In the genomic region with DNA sequence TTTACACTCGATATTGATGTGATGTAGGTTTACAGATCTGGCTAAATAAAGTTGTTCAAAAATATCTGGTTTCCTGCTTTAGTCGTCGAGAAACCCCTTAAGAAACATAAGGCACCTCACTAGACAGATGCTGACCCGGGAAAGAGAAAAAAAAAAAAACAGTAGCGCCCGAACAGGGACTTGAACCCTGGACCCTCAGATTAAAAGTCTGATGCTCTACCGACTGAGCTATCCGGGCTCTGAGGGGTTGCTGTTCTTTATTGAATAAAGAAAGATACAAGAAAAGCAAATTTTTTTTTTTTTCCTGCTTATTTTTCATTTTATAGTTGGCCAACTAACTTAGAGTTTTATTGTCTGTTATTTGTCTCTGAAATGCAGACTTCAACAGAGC, we compare ENCODE assay signal across 8 mouse cellular contexts. TPM values are rescaled to one million over a fixed set of nuclear protein-coding genes. Genes with fewer than 3 reads are reported as not detected.
A peak's percentile ranks its signal among the peaks of the same experiment; 100 is the strongest.
DNase-seq lines count a peak whose midpoint lies in the region; ATAC-seq and TF ChIP-seq lines count a peak whose summit lies in the region.

No protein-coding gene starts in this region.

- no peak overlapping the region for H3K27ac ChIP-seq in forebrain, embryonic 14.5 days (ENCODE audit: low read depth, low read length)
- no peak overlapping the region for H3K27ac ChIP-seq in intestine, postnatal 0 days (ENCODE audit: low read depth, low read length)
- H3K27ac ChIP-seq in stomach, postnatal 0 days (replicated peaks), result no peak overlapping the region

- peak overlapping the region; percentile 53 for H3K4me3 ChIP-seq in forebrain, embryonic 14.5 days (ENCODE audit: low read depth, low read length)
- H3K4me3 ChIP-seq in intestine, postnatal 0 days (ENCODE audit: low read depth, low read length), result peak overlapping the region; percentile 63
- peak overlapping the region; percentile 46 for H3K4me3 ChIP-seq in stomach, postnatal 0 days (ENCODE audit: low read depth, low read length)

- peak; percentile 54 for ATAC-seq in forebrain, embryonic 14.5 days
- peak; percentile 40; the same call in 1 of the 2 replicates for ATAC-seq in intestine, postnatal 0 days
- no peak for ATAC-seq in stomach, postnatal 0 days (ENCODE audit: low FRiP score, low TSS enrichment)

- peak overlapping the region; percentile 61 for H3K9ac ChIP-seq in forebrain, embryonic 14.5 days (ENCODE audit: low read length)
- peak overlapping the region; percentile 46; the same call in 1 of the 2 replicates for H3K9ac ChIP-seq in intestine, postnatal 0 days (ENCODE audit: low read depth, low read length)
- H3K9ac ChIP-seq in stomach, postnatal 0 days (ENCODE audit: low read length), result peak overlapping the region; percentile 53

- no peaks in the 10 kb centered on the region for H3K36me3 ChIP-seq in forebrain, embryonic 14.5 days (ENCODE audit: control insufficient read depth, insufficient read depth, low read length)
- H3K36me3 ChIP-seq in intestine, postnatal 0 days (ENCODE audit: control insufficient read depth, insufficient read depth), result no peaks in the 10 kb centered on the region
- H3K36me3 ChIP-seq in stomach, postnatal 0 days (ENCODE audit: control insufficient read depth, insufficient read depth, low read length), result no peaks in the 10 kb centered on the region

- peak overlapping the region; percentile 89 for H3K4me2 ChIP-seq in forebrain, embryonic 14.5 days (ENCODE audit: low read length)
- peak overlapping the region; percentile 85 for H3K4me2 ChIP-seq in intestine, postnatal 0 days (replicated peaks; ENCODE audit: low read depth)
- H3K4me2 ChIP-seq in stomach, postnatal 0 days (replicated peaks; ENCODE audit: low read depth), result peak overlapping the region; percentile 84

- 0 out of 2 replicates have a peak, but pooled peaks cover 2% of the 10 kb centered on the region for H3K27me3 ChIP-seq in forebrain, embryonic 14.5 days (replicated peaks; ENCODE audit: control insufficient read depth, insufficient read depth, low read length)
- H3K27me3 ChIP-seq in intestine, postnatal 0 days (replicated peaks; ENCODE audit: control insufficient read depth, insufficient read depth, low read length), result no peaks in the 10 kb centered on the region
- no peaks in the 10 kb centered on the region for H3K27me3 ChIP-seq in stomach, postnatal 0 days (ENCODE audit: control insufficient read depth, insufficient read depth, low read length)

- peak; percentile 32 for DNase-seq in cerebellum, adult 11-12 months
- no peak for DNase-seq in cerebellum, adult 9-10 months
- peak; percentile 74 for DNase-seq in R1 (ENCODE audit: low read depth, low spot score)
- peak; percentile 62 for DNase-seq in forebrain, embryonic 14.5 days (ENCODE audit: low spot score)
- DNase-seq in lung, postnatal 14 days, result peak; percentile 23
- no peak for DNase-seq in stomach, postnatal 0 days (ENCODE audit: low spot score)
- no peak for DNase-seq in ovary, postnatal 14 days (ENCODE audit: low spot score)

- WGBS in forebrain, embryonic 14.5 days, result 0% methylated on average over 8 of the region's 8 CpGs
- WGBS in intestine, postnatal 0 days, result under 1% methylated on average over 8 of the region's 8 CpGs
- WGBS in stomach, postnatal 0 days, result 1% methylated on average over 8 of the region's 8 CpGs

- peaks cover 4% of the 10 kb centered on the region; the same call in 1 of the 2 replicates for H3K4me1 ChIP-seq in forebrain, embryonic 14.5 days (ENCODE audit: control insufficient read depth, insufficient read depth, low read length)
- no peaks in the 10 kb centered on the region; the same call in 1 of the 2 replicates for H3K4me1 ChIP-seq in intestine, postnatal 0 days (replicated peaks; ENCODE audit: control insufficient read depth, insufficient read depth, low read length)
- H3K4me1 ChIP-seq in stomach, postnatal 0 days (replicated peaks; ENCODE audit: control insufficient read depth, insufficient read depth), result no peaks in the 10 kb centered on the region

- no peaks in the 10 kb centered on the region for H3K9me3 ChIP-seq in forebrain, embryonic 14.5 days (replicated peaks; ENCODE audit: control insufficient read depth, low read length)
- H3K9me3 ChIP-seq in intestine, postnatal 0 days (ENCODE audit: control insufficient read depth), result no peaks in the 10 kb centered on the region
- H3K9me3 ChIP-seq in stomach, postnatal 0 days (ENCODE audit: control insufficient read depth, low read length), result no peaks in the 10 kb centered on the region

- TF ChIP-seq CTCF in intestine, postnatal 0 days (IDR thresholded peaks at IDR 0.05; ENCODE audit: low read depth), result no peak
- no peak for TF ChIP-seq CTCF in stomach, postnatal 0 days (IDR thresholded peaks at IDR 0.05; ENCODE audit: low read depth)

- TF ChIP-seq EP300 in stomach, postnatal 0 days (optimal IDR thresholded peaks at IDR 0.05), result peak; percentile 66

RNA-seq across cellular contexts. Expression of a gene that starts 11.3 kb away (rescaled TPM):
- polyA plus RNA-seq in forebrain, embryonic 14.5 days (2014; fragmentation: Nextera tagmentation; extraction: Ambion mirVana), result 80.7 and 82.3 TPM in 2 replicates
- 51.1 and 53.2 TPM in 2 replicates for polyA plus RNA-seq in intestine, postnatal 0 days (2015; fragmentation: Nextera tagmentation; extraction: Ambion mirVana)
- 58.5 and 60.2 TPM in 2 replicates for polyA plus RNA-seq in stomach, postnatal 0 days (2015; fragmentation: Nextera tagmentation; extraction: Ambion mirVana)

RNA-seq across cellular contexts. Expression of a gene that starts 22.2 kb away (rescaled TPM):
- not detected in 2 replicates for polyA plus RNA-seq in forebrain, embryonic 14.5 days (2014; fragmentation: Nextera tagmentation; extraction: Ambion mirVana)
- polyA plus RNA-seq in intestine, postnatal 0 days (2015; fragmentation: Nextera tagmentation; extraction: Ambion mirVana), result not detected in 2 replicates
- polyA plus RNA-seq in stomach, postnatal 0 days (2015; fragmentation: Nextera tagmentation; extraction: Ambion mirVana), result not detected in 2 replicates

RNA-seq across cellular contexts. Expression of a gene that starts 38.5 kb away (rescaled TPM):
- polyA plus RNA-seq in forebrain, embryonic 14.5 days (2014; fragmentation: Nextera tagmentation; extraction: Ambion mirVana), result not detected in 2 replicates
- polyA plus RNA-seq in intestine, postnatal 0 days (2015; fragmentation: Nextera tagmentation; extraction: Ambion mirVana), result not detected in 2 replicates
- polyA plus RNA-seq in stomach, postnatal 0 days (2015; fragmentation: Nextera tagmentation; extraction: Ambion mirVana), result not detected in 2 replicates

RNA-seq across cellular contexts. Expression of a gene that starts 56.6 kb away (rescaled TPM):
- polyA plus RNA-seq in forebrain, embryonic 14.5 days (2014; fragmentation: Nextera tagmentation; extraction: Ambion mirVana), result not detected in 2 replicates
- polyA plus RNA-seq in intestine, postnatal 0 days (2015; fragmentation: Nextera tagmentation; extraction: Ambion mirVana), result not detected in 2 replicates
- 0.04 TPM in 2 replicates for polyA plus RNA-seq in stomach, postnatal 0 days (2015; fragmentation: Nextera tagmentation; extraction: Ambion mirVana)

Comparison
In these comparisons a context has a peak if more than half of its experiments do, and no peak if none do; other contexts are left out.
1. DNase-seq: peak in cerebellum, adult 11-12 months (single experiment), R1 (single experiment), forebrain, embryonic 14.5 days (single experiment) and lung, postnatal 14 days (single experiment); none in cerebellum, adult 9-10 months (single experiment), stomach, postnatal 0 days (single experiment) and ovary, postnatal 14 days (single experiment).
2. Peak in every context shown above with its lines, with median percentiles within 50 percentile points of each other: H3K4me2 ChIP-seq, H3K4me3 ChIP-seq and H3K9ac ChIP-seq.